Mouse (Mus musculus) liver, adult 2 months (tissue): Measurements from ENCODE around the gene Lipa.

Experiments used
- CTCF ChIP-seq: fragments of 200-500 bp; IDR thresholded peaks from 2 replicates; pipeline ENCODE4 v1.5.1; 2011; ENCODE audit warnings: low read depth, low read length, control low read depth
- POLR2A ChIP-seq: fragments of 200-500 bp; IDR thresholded peaks from 2 replicates; pipeline ENCODE4 v1.6.1; 2011; ENCODE audit warnings: low read length, control low read depth; ENCODE audit not compliant: insufficient read depth; ENCODE audit errors: extremely low read depth

- TF ChIP-seq CTCF (no peak), POLR2A (no peak)
Measured at GRCm38 (mm10) chr19:34445410-34446012, 81.8 kb downstream of the Lipa start.
